Mouse (Mus musculus) hindbrain, embryonic 12.5 days (tissue): ENCODE measurements around the gene Mroh7. TPM values are rescaled to one million over a fixed set of nuclear protein-coding genes. Genes with fewer than 3 reads are reported as not detected.
"Not testable (repeated sequence)": the region's sequence is repeated elsewhere in the genome, so short reads cannot be mapped to it uniquely, and the experiment has no call there.

Experiments
- ATAC-seq: fragments of 200-750 bp; cut with Nextera tagmentation; 2 replicates; pipeline ENCODE4 v1.8.0; 2017; ENCODE audit warnings: moderate TSS enrichment; ENCODE audit not compliant: low FRiP score
- H3K27ac ChIP-seq: fragments of 300-500 bp; sonication (generic); 2 replicates; pipeline ENCODE4 v1.5.1; 2016; ENCODE audit warnings: mild to moderate bottlenecking
- H3K27me3 ChIP-seq: fragments of 300-500 bp; sonication (generic); 2 replicates; pipeline ENCODE4 v1.6.1; 2016; ENCODE audit warnings: mild to moderate bottlenecking
- H3K36me3 ChIP-seq: fragments of 300-500 bp; sonication (generic); 2 replicates; pipeline ENCODE4 v1.6.1; 2016; ENCODE audit warnings: mild to moderate bottlenecking
- H3K4me1 ChIP-seq: fragments of 300-500 bp; sonication (generic); 2 replicates; pipeline ENCODE4 v1.6.1; 2016
- H3K4me2 ChIP-seq: fragments of 300-500 bp; sonication (generic); replicated peaks from 2 replicates; pipeline ENCODE4 v1.6.1; 2016; ENCODE audit warnings: mild to moderate bottlenecking
- H3K4me3 ChIP-seq: fragments of 300-500 bp; sonication (generic); 2 replicates; pipeline ENCODE4 v1.5.1; 2016; ENCODE audit warnings: mild to moderate bottlenecking
- H3K9ac ChIP-seq: fragments of 300-500 bp; sonication (generic); 2 replicates; pipeline ENCODE4 v1.6.1; 2016; ENCODE audit warnings: mild to moderate bottlenecking, moderate library complexity
- H3K9me3 ChIP-seq: fragments of 300-500 bp; sonication (generic); replicated peaks from 2 replicates; pipeline ENCODE4 v1.6.1; 2016; ENCODE audit warnings: mild to moderate bottlenecking
- WGBS: fragments of 180-500 bp; shearing (Covaris S2); methylation state at CpG from one replicate; pipeline ENCODE4 v1.1.7; 2016; 5-methylcytosine and 5-hydroxymethylcytosine counted together
- polyA plus RNA-seq: library from polyadenylated mRNA; unstranded; fragments of >200 nt; fragmentation: Nextera tagmentation; extraction: Ambion mirVana; gene quantifications from 2 replicates; pipeline ENCODE4 v1.2.1, GENCODE M21; 2016

Gene Mroh7
- 0.81 and 0.91 TPM in 2 replicates for polyA plus RNA-seq

- Histone ChIP-seq H3K36me3 (no peaks in the 10 kb centered on the region), H3K9me3 (no peaks in the 10 kb centered on the region), H3K4me1 (no peaks in the 10 kb centered on the region), H3K27ac (no peak within 1 kb of the TSS), H3K4me2 (no peak within 1 kb of the TSS), H3K9ac (no peak within 1 kb of the TSS), H3K4me3 (no peak within 1 kb of the TSS), H3K27me3 (no peaks in the 10 kb centered on the region)
- ATAC-seq = no peak
- 86% methylated on average over 7 of the region's 7 CpGs for whole genome bisulfite sequencing
Observed at GRCm38 (mm10) chr4:106730814-106731213, at the start of gene Mroh7. Gene Mroh7, minus strand, starts transcription at chr4:106730925.

- no peak overlapping the region for H3K4me3 ChIP-seq
- no peaks in the 10 kb centered on the region for H3K27me3 ChIP-seq
- H3K9me3 ChIP-seq = no peaks in the 10 kb centered on the region
- no peak overlapping the region; the same call in 1 of the 2 replicates for H3K27ac ChIP-seq
- H3K4me1 ChIP-seq = peaks cover 66% of the 10 kb centered on the region
- peak overlapping the region; percentile 9; the same call in 1 of the 2 replicates for H3K4me2 ChIP-seq
- no peak overlapping the region for H3K9ac ChIP-seq
- H3K36me3 ChIP-seq = no peaks in the 10 kb centered on the region
- 2% methylated on average over 3 of the region's 3 CpGs for WGBS
- peak; percentile 83 for ATAC-seq
Observed at GRCm38 (mm10) chr4:106780045-106780444, 49.3 kb upstream of the Mroh7 start.

GRCm38 (mm10) chr4:106778116-106778788, 47.5 kb upstream of the Mroh7 start:
- H3K4me2 ChIP-seq = no peak overlapping the region
- no peaks in the 10 kb centered on the region for H3K36me3 ChIP-seq
- WGBS = 47% methylated on average over 4 of the region's 5 CpGs
- H3K4me3 ChIP-seq = no peak overlapping the region
- H3K9me3 ChIP-seq = no peaks in the 10 kb centered on the region
- peaks cover 59% of the 10 kb centered on the region for H3K4me1 ChIP-seq
- H3K27me3 ChIP-seq = no peaks in the 10 kb centered on the region
- peak overlapping the region; percentile 68 for H3K27ac ChIP-seq
- peak; percentile 63 for ATAC-seq
- H3K9ac ChIP-seq = no peak overlapping the region

GRCm38 (mm10) chr4:106776998-106777397, 46.3 kb upstream of the Mroh7 start:
- H3K9me3 ChIP-seq = no peaks in the 10 kb centered on the region
- no peak overlapping the region for H3K9ac ChIP-seq
- no peak overlapping the region for H3K27ac ChIP-seq
- H3K27me3 ChIP-seq = no peaks in the 10 kb centered on the region
- H3K4me1 ChIP-seq = peaks cover 51% of the 10 kb centered on the region
- no peak overlapping the region for H3K4me3 ChIP-seq
- no peaks in the 10 kb centered on the region for H3K36me3 ChIP-seq
- 24% methylated on average over 3 of the region's 3 CpGs for WGBS
- no peak overlapping the region for H3K4me2 ChIP-seq
- ATAC-seq = 0 out of 2 replicates have a peak, but pooled peaks have one; percentile 33

- H3K36me3 ChIP-seq, ATAC-seq, H3K27ac ChIP-seq, H3K9me3 ChIP-seq, H3K4me3 ChIP-seq, H3K4me2 ChIP-seq, H3K27me3 ChIP-seq, H3K9ac ChIP-seq: not testable (repeated sequence)
- WGBS = 86% methylated on average over 6 of the region's 6 CpGs
- H3K4me1 ChIP-seq = peaks cover 45% of the 10 kb centered on the region
Observed at GRCm38 (mm10) chr4:106775767-106776166, 45.0 kb upstream of the Mroh7 start.

GRCm38 (mm10) chr4:106772558-106772957, 41.8 kb upstream of the Mroh7 start:
- Histone ChIP-seq H3K9me3 (no peaks in the 10 kb centered on the region), H3K27ac (no peak overlapping the region), H3K9ac (no peak overlapping the region), H3K4me2 (no peak overlapping the region), H3K4me3 (no peak overlapping the region), H3K36me3 (no peaks in the 10 kb centered on the region), H3K27me3 (no peaks in the 10 kb centered on the region), H3K4me1 (peaks cover 14% of the 10 kb centered on the region)
- no peak for ATAC-seq
- WGBS = 100% methylated on average over 1 of the region's 1 CpGs

- Histone ChIP-seq H3K9me3 (no peaks in the 10 kb centered on the region), H3K4me2 (no peak overlapping the region), H3K4me3 (no peak overlapping the region), H3K27me3 (no peaks in the 10 kb centered on the region), H3K4me1 (no peaks in the 10 kb centered on the region), H3K36me3 (no peaks in the 10 kb centered on the region), H3K27ac (no peak overlapping the region), H3K9ac (no peak overlapping the region)
- 63% methylated on average over 2 of the region's 2 CpGs for WGBS
- no peak for ATAC-seq
Observed at GRCm38 (mm10) chr4:106769306-106769705, 38.6 kb upstream of the Mroh7 start.

GRCm38 (mm10) chr4:106764166-106764565, 33.4 kb upstream of the Mroh7 start:
- H3K36me3 ChIP-seq = no peaks in the 10 kb centered on the region
- H3K9ac ChIP-seq = no peak overlapping the region
- 57% methylated on average over 7 of the region's 7 CpGs for whole genome bisulfite sequencing
- H3K4me1 ChIP-seq = peaks cover 7% of the 10 kb centered on the region
- no peak overlapping the region for H3K27ac ChIP-seq
- ATAC-seq = no peak
- no peak overlapping the region for H3K4me2 ChIP-seq
- no peaks in the 10 kb centered on the region for H3K9me3 ChIP-seq
- H3K4me3 ChIP-seq = no peak overlapping the region
- no peaks in the 10 kb centered on the region for H3K27me3 ChIP-seq

GRCm38 (mm10) chr4:106751726-106752125, 21.0 kb upstream of the Mroh7 start:
- Histone ChIP-seq H3K9ac (no peak overlapping the region), H3K4me3 (no peak overlapping the region), H3K4me2 (no peak overlapping the region), H3K27ac (no peak overlapping the region), H3K36me3 (no peaks in the 10 kb centered on the region), H3K4me1 (peaks cover 24% of the 10 kb centered on the region), H3K9me3 (no peaks in the 10 kb centered on the region), H3K27me3 (no peaks in the 10 kb centered on the region)
- 87% methylated on average over 6 of the region's 6 CpGs for WGBS
- ATAC-seq = no peak

- WGBS = 5% methylated on average over 7 of the region's 7 CpGs
Observed at GRCm38 (mm10) chr4:106749699-106750098, 19.0 kb upstream of the Mroh7 start.

GRCm38 (mm10) chr4:106747001-106747580, 16.4 kb upstream of the Mroh7 start:
- ATAC-seq = no peak
- Histone ChIP-seq H3K27me3 (no peaks in the 10 kb centered on the region), H3K36me3 (no peaks in the 10 kb centered on the region), H3K4me3 (no peak overlapping the region), H3K9me3 (no peaks in the 10 kb centered on the region), H3K4me2 (no peak overlapping the region), H3K9ac (no peak overlapping the region), H3K4me1 (peaks cover 28% of the 10 kb centered on the region), H3K27ac (no peak overlapping the region)
- 82% methylated on average over 1 of the region's 1 CpGs for WGBS

More at GRCm38 (mm10) chr4:106749699-106750098, 19.0 kb upstream of the Mroh7 start:
- Histone ChIP-seq H3K36me3 (no peaks in the 10 kb centered on the region), H3K9ac (no peak overlapping the region), H3K27ac (no peak overlapping the region), H3K9me3 (no peaks in the 10 kb centered on the region), H3K27me3 (no peaks in the 10 kb centered on the region), H3K4me1 (peaks cover 28% of the 10 kb centered on the region), H3K4me3 (peak overlapping the region; percentile 2; the same call in 1 of the 2 replicates), H3K4me2 (peak overlapping the region; percentile 42)
- peak; percentile 89 for ATAC-seq

GRCm38 (mm10) chr4:106745862-106746261, 15.1 kb upstream of the Mroh7 start:
- no peak overlapping the region for H3K27ac ChIP-seq
- H3K9ac ChIP-seq = no peak overlapping the region
- no peak overlapping the region for H3K4me2 ChIP-seq
- H3K36me3 ChIP-seq = no peaks in the 10 kb centered on the region
- ATAC-seq = no peak
- WGBS = 85% methylated on average over 7 of the region's 7 CpGs
- no peak overlapping the region for H3K4me3 ChIP-seq
- H3K4me1 ChIP-seq = peaks cover 28% of the 10 kb centered on the region
- no peaks in the 10 kb centered on the region for H3K9me3 ChIP-seq
- no peaks in the 10 kb centered on the region for H3K27me3 ChIP-seq

- 66% methylated on average over 3 of the region's 3 CpGs for WGBS
- no peaks in the 10 kb centered on the region for H3K36me3 ChIP-seq
- no peak for ATAC-seq
Observed at GRCm38 (mm10) chr4:106737904-106738303, 7.2 kb upstream of the Mroh7 start.

More at GRCm38 (mm10) chr4:106737904-106738303, 7.2 kb upstream of the Mroh7 start:
- Histone ChIP-seq H3K4me3 (no peak overlapping the region), H3K27ac (no peak overlapping the region), H3K4me2 (no peak overlapping the region), H3K4me1 (no peaks in the 10 kb centered on the region), H3K9me3 (no peaks in the 10 kb centered on the region), H3K27me3 (no peaks in the 10 kb centered on the region), H3K9ac (no peak overlapping the region)
